In the genomic region with DNA sequence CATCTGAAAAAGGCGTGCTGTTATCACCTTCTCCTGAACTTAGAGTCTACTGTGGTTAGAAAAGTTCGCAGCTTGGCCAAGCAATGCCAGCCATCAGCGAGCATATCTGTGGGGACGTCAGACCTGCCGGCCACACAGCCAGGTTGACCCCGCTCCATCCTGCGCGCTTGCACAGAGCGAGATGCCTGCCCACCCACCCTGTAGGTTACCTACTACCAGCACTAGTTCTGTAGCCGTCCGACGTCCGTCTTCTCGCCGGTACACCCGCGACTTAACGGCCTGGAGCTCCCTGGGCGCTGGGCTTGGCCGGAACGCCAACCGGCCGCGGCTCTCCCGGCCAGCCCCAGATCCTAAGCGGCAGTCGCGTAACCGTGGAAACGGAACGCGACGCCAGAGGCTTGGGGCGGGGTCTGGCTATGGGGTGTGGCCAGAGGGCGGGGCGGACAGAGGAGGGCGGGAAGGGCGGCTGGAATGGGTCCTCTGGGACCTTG, we compare ENCODE assay signal across 8 mouse cellular contexts. TPM values are rescaled to one million over a fixed set of nuclear protein-coding genes. Genes with fewer than 3 reads are reported as not detected.
DNase-seq lines count a peak whose midpoint lies in the region; ATAC-seq lines count a peak whose summit lies in the region.

Gene Cfap206 (minus strand): TSS at position 356 of the 491 bp plus-strand sequence.

- peak within 1 kb of the TSS; percentile 51 for H3K4me3 ChIP-seq in hindbrain, embryonic 15.5 days

- 0% methylated on average over 38 of the region's 38 CpGs for WGBS in hindbrain, embryonic 15.5 days

- H3K9ac ChIP-seq in hindbrain, embryonic 15.5 days, result peak within 1 kb of the TSS; percentile 48

- H3K4me1 ChIP-seq in hindbrain, embryonic 15.5 days (replicated peaks), result 0 out of 2 replicates have a peak, but pooled peaks cover 9% of the 10 kb centered on the region

- no peaks in the 10 kb centered on the region for H3K27me3 ChIP-seq in hindbrain, embryonic 15.5 days

- peak within 1 kb of the TSS; percentile 90 for H3K4me2 ChIP-seq in hindbrain, embryonic 15.5 days

- peak; percentile 62 for DNase-seq in WW6 (ENCODE audit: low read depth, low spot score)
- DNase-seq in cerebellum, adult 9-10 months, result peak; percentile 24
- DNase-seq in gastrocnemius, adult 18-20 months (ENCODE audit: low spot score), result peak; percentile 20
- peak; percentile 20 to 43 for DNase-seq in left cerebral cortex, postnatal 25 days (ENCODE audit: low spot score in 2 of 2)
- peak; percentile 50 for DNase-seq in right cerebral cortex, postnatal 4 days
- no peak for DNase-seq in T-cell, adult 2 months (ENCODE audit: low spot score)

- peak; percentile 95 for ATAC-seq in hindbrain, embryonic 15.5 days (ENCODE audit: low FRiP score, low read depth)
- peak; percentile 98 for ATAC-seq in megakaryocyte-erythroid progenitor cell, adult 5-6 weeks (replicated peaks; ENCODE audit: low FRiP score, low TSS enrichment, poor library complexity, severe bottlenecking)

- no peaks in the 10 kb centered on the region for H3K36me3 ChIP-seq in hindbrain, embryonic 15.5 days

- H3K9me3 ChIP-seq in hindbrain, embryonic 15.5 days, result no peaks in the 10 kb centered on the region

- H3K27ac ChIP-seq in hindbrain, embryonic 15.5 days (replicated peaks), result no peak within 1 kb of the TSS

- intact Hi-C loops in left cerebral cortex, postnatal 25 days (cut with DNase I), result no loop called here

RNA-seq across cellular contexts. Expression of gene Cfap206, which starts in this region (rescaled TPM):
- total RNA-seq in gastrocnemius, adult 18-20 months (2021), result not detected
- polyA plus RNA-seq in hindbrain, embryonic 15.5 days (2015; fragmentation: Nextera tagmentation; extraction: Ambion mirVana), result 2.9 and 3.4 TPM in 2 replicates
- total RNA-seq in left cerebral cortex, postnatal 25 days (2021), result 1 to 10 TPM; 2.1 to 2.5 TPM
- not detected in 2 replicates for total RNA-seq in megakaryocyte-erythroid progenitor cell, adult 5-6 weeks (2014; fragmentation: Nextera tagmentation)
- not detected in 2 replicates for total RNA-seq in megakaryocyte-erythroid progenitor cell, adult 5-6 weeks (2017)

Comparison
In these comparisons a context has a peak if more than half of its experiments do, and no peak if none do; other contexts are left out.
1. Peak in DNase-seq in gastrocnemius, adult 18-20 months; RNA of the gene not detected or under 1 TPM.
2. Peak in ATAC-seq in megakaryocyte-erythroid progenitor cell, adult 5-6 weeks; RNA of the gene not detected or under 1 TPM.